Mouse (Mus musculus) kidney, adult 11 months (tissue): ENCODE measurements around the gene Rassf1.
"Not testable (repeated sequence)": the region's sequence is repeated elsewhere in the genome, so short reads cannot be mapped to it uniquely, and the experiment has no call there.

Source experiments
- DNase-seq: peaks from one replicate; pipeline ENCODE4 v3.0.0; 2022

Gene Rassf1

GRCm38 (mm10) chr9:107563029-107563581 is 11.8 kb downstream of the Rassf1 start, which contains the start of gene Tusc2:
Tusc2 (plus strand) TSS chr9:107563255.
- peak; percentile 97 for DNase-seq

GRCm38 (mm10) chr9:107565556-107565955 is 14.2 kb downstream of the Rassf1 start:
- DNase-seq, result not testable (repeated sequence)

GRCm38 (mm10) chr9:107566041-107566709 is 14.8 kb downstream of the Rassf1 start:
- DNase-seq, result peak; percentile 90

- peak; percentile 83 for DNase-seq
Observed at GRCm38 (mm10) chr9:107566855-107567254, 15.5 kb downstream of the Rassf1 start.

- peak; percentile 90 for DNase-seq
Observed at GRCm38 (mm10) chr9:107567702-107568319, 16.5 kb downstream of the Rassf1 start, which contains the start of gene Hyal2. Hyal2 (plus strand) TSS chr9:107567945.

GRCm38 (mm10) chr9:107568331-107569261 is 17.2 kb downstream of the Rassf1 start:
- peak; percentile 90 for DNase-seq

- DNase-seq, result no peak
Observed at GRCm38 (mm10) chr9:107569270-107569669, 17.9 kb downstream of the Rassf1 start.

- DNase-seq, result no peak
Observed at GRCm38 (mm10) chr9:107570016-107570415, 18.7 kb downstream of the Rassf1 start.

GRCm38 (mm10) chr9:107570845-107571244 is 19.5 kb downstream of the Rassf1 start:
- DNase-seq, result no peak

- DNase-seq, result peak; percentile 60
Observed at GRCm38 (mm10) chr9:107571534-107572326, 20.4 kb downstream of the Rassf1 start.

- DNase-seq, result no peak
Observed at GRCm38 (mm10) chr9:107572327-107572662, 20.9 kb downstream of the Rassf1 start.

GRCm38 (mm10) chr9:107573774-107574173 is 22.4 kb downstream of the Rassf1 start:
- DNase-seq, result not testable (repeated sequence)

- peak; percentile 63 for DNase-seq
Observed at GRCm38 (mm10) chr9:107575579-107576356, 24.4 kb downstream of the Rassf1 start.

- peak; percentile 82 for DNase-seq
Observed at GRCm38 (mm10) chr9:107576357-107577107, 25.2 kb downstream of the Rassf1 start, which contains the start of gene Hyal1. Hyal1 (plus strand) TSS chr9:107576927.

GRCm38 (mm10) chr9:107577871-107578270 is 26.5 kb downstream of the Rassf1 start:
- no peak for DNase-seq

- no peak for DNase-seq
Observed at GRCm38 (mm10) chr9:107578587-107578986, 27.2 kb downstream of the Rassf1 start, which contains the start of gene Naa80. Naa80 (plus strand) TSS chr9:107578887.

- DNase-seq, result no peak
Observed at GRCm38 (mm10) chr9:107579023-107579900, 27.9 kb downstream of the Rassf1 start.

GRCm38 (mm10) chr9:107580501-107581317 is 29.4 kb downstream of the Rassf1 start, which contains the start of gene Hyal3:
Hyal3 (plus strand) TSS chr9:107580818.
- peak; percentile 96 for DNase-seq
